Mouse (Mus musculus) CD4-positive, CD25-positive, alpha-beta regulatory T cell, adult 2 months (primary cell): ENCODE results near the gene Kifap3.
"Not testable (repeated sequence)": the region's sequence is repeated elsewhere in the genome, so short reads cannot be mapped to it uniquely, and the experiment has no call there.

ENCODE experiments used
- DNase-seq: peaks from one replicate; pipeline ENCODE4 v3.0.0-alpha.2; 2012; ENCODE audit warnings: low read depth, low spot score

Kifap3 gene

DNA sequence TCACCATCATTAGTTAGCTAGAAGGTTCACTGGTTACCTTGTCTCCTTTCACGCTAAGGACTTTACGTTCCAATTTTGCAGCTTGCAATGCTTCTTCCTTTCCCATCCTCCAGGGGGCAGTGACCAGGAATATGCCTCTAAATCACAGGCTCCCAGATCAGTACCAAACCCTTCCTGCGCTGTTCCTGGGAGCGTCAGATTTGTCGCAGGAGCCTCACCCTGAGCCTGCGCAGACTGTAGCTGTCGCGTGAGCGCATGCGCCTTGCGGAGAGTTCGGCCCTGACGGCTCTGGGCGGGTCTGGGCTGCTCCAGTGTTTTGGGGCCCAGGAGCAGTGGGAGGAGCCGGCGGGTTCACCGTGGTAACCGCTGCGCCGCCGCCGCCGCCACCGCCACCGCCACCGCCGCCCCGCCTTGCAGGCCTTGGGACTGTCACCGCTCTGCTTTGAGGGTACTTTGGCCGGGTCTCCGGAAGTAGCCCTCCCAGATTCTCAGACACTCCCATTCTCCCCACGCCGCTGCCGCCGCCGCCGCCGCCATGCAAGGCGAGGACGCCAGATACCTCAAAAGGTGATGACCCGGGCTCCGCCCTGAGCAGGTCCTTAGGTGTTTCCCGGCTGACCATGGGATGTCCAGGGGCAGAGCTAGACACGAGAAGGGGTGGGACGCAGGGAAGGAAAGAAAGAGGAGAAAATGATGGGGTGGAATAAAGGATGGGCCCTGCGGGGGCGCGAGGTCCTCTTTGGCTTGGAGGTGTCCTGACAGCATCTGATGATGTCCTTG is at the start of gene Kifap3:
Gene Kifap3 (plus strand): TSS at position 248 of the 780 bp plus-strand sequence.
- peak; percentile 97 for DNase-seq

DNA sequence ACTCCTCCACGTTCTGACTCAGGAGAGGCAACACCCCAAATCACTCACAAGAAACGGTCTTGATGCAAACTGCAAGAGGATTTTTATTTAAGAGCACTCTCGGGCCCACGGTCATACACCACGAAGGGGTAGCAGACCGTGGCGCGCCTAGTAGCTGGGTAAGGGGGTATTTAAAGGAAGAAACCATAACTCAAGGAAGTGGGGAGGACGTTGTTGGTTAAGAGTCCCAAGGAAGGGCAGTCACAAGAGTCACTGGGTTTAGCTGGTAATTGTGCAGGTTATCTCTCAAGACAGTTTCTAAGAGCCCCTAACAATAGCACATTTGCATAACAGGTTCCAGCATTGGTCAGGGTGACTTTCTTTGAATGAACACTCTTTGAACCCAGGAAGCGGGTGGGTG is 48.2 kb upstream of the Kifap3 start:
- DNase-seq = not testable (repeated sequence)

DNA sequence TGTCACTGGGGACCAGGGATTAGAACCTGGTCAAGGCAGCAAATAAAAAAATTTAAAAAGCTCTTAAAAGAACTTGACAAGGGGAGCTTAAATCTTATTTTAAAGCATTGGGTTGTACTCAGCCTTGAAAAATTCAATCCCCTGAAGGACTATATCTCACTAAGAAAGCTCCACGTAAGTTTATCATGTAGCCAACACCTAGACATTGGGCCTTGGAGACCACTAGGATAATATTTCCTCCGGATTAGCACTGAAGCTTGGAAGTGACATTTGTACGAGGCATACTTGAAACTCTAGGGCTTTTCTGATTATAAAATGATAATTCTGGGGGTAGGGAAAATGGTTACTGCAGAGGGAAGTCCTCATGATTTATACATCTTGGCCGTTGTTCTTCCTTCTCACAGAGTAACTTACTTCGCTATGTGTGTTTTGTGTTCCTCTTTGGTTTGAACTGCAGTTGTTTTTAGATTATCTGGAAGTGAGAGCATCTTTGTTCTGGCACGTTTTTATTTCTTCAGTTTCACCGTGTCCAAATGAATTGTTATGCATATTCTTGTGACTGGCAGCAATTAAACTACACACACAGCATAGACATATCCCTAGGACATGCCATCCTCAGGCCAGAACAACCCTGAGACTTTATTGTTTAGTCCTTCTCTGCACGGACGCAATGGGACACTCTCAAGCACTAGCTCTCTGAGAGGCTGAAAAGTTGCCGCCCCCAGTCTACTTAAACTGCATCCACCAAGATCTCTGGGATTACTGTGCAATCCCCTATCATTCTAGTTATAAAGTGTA is 42.7 kb upstream of the Kifap3 start:
- DNase-seq = no peak

DNA sequence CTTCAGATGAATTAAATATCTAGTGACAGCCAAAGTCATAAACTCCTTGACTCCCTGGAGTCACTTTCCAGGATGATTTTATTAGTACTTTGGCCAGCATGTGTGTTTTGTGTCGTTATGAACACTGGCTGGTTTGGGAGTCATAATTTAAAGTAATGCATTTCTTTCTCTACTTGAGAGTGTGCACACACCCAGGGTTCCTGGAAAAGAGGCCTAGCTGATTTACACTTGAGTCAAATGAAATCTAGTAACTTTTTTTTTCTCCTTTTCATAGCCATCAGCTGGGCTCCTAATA is 42.2 kb upstream of the Kifap3 start:
- DNase-seq = no peak

DNA sequence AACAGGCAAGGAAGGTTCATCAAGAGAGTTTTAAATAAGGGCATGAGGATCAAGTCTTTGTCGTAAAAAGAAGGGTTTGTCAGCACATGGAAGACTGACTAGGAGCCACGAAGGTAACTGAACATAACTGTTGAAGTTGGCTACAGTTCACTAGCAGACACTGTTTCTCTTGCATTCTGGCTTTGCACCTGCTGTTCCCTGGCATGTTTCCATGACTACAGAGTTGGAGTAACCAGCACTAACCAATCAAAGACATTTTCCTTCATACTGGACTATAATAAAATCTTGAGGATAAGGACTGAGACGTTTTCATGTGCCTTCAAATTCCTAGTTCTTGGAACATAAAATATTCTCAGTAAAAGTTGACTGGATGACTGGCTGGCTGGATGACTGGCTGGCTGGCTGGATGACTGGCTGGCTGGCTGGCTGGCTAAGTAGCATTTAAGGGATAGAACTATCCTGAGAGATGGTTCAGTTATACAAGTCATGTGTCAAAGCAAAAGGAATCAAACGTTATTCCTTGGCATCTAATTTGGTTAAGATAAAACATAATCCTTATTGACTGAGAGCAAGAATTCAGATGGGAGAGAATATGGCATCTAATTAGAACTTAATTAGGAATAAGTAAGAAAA is 27.9 kb upstream of the Kifap3 start:
- DNase-seq = no peak

DNA sequence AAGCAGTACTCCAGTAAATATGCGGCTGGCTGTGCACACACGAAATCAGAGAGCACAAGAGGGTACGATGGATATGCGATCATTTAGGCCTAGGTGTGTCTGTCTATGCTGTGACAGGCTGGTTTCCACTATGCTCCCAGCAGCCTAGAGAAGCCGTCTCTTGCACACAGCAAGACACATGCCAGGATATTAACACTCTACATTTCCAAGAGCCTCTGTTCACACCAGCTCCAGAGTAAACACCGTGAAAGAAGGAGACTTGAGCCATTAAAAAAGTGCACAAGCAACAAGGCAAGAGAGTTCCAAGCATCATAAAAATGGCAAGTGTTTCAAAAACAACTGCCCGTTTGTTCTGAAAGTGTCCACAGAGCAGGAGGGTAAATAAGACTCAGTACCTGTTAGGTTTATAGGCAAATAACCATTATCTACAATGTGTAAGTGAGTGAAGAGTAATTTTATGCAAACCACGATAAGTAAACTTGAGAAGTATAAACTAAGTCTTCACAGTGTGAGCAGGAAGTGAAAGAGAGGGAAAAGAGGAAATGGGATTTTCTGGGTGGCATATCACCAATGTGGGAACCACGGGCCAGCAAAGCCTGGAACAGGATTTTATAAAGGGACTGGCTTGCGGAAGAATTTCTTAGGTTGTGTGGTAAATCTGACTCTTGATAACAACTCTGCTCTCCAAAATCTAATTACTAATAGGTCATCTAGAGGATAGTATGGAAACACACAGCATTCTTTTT is 21.7 kb upstream of the Kifap3 start:
- DNase-seq = no peak

DNA sequence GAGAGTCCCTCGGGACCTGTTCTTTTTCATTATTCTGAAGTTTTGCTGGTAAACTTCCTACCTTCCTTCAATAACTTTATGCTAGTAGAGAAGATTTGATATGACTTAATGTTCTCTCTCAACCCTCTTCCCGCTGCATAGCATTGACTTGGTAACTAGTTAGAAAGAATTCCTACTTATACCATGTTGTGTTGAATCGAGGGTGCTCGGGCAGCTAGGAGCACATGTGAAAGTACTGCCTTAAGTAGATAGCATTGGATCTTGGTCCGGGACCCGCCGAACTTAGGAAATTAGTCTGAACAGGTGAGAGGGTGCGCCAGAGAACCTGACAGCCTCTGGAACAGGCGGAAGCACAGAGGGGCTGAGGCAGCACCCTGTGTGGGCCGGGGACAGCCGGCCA is 4.2 kb downstream of the Kifap3 start:
- not testable (repeated sequence) for DNase-seq

DNA sequence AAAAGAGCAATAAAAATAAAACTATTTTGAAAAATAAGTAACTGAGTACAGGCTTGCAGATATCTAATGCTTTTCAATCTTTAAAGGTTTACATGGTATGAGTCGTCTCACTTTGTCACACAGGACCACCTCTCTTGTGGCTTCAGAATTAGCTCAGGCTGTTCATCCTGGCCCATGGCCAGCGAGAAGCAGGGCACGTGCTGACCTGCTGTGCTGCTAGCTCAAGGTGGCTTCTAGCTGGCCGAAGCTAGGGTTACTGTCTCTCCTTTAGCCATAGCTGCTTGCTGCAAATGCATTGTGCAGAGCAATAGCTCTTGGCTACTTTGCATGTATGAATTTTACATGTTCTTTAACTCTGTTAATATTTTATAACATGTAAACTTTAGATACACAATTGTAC is 42.0 kb downstream of the Kifap3 start:
- DNase-seq = no peak

DNA sequence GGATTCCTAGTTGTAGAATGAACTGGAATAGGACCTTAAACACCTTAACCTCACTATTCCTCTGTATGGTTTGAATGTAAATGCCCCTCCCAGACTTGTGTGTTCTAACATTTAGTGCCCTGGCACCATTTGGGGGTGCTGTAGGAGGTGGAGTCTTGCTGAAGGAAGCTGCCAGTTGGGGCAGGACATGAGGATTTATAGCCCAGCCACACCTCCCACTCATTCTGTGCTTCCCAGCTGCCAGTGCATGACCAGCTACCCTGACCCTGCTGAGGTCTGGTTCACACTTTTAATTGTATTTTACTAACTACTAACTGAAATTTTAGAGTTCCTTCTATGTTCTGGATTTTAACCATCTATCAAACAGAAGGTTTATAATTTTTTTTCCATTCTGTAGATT is 50.1 kb downstream of the Kifap3 start:
- no peak for DNase-seq

DNA sequence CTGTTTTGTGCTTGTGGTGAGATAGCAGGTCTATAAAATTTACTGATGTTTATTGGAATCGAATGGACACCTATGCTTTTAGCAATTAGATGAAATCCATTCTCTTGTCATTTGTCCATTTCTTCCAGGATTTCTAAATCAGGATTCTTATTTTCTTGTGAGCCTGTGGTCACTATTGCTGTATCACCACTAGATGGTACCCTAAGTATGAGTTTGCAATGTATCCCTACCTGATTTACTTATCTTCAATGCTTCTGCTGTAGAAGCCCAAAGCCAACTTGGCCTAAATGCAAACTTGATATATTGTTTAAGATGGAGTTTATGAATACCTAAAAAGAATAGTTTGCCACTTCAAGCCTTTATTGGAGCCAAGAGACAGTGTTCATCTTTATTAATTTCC is 54.7 kb downstream of the Kifap3 start:
- DNase-seq = peak; percentile 29

DNA sequence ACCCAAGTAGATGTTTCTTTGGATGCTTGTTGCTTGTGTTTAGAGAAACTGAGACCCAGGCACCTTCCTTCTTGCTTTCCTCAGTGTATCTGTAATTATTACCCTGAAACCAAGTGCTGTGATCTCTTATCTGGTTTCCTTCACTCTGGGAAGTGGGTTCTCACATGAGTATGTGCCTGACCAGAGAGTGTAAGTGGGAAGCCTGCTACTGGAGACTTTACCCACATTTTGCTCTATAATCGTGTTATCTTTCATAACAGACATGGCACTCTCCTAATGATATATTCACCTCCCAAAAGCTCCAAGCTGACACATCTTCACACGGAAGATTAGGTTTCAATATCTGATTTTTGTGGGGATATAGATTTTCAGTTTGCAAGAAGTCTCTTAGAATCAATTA is 55.7 kb downstream of the Kifap3 start:
- no peak for DNase-seq

DNA sequence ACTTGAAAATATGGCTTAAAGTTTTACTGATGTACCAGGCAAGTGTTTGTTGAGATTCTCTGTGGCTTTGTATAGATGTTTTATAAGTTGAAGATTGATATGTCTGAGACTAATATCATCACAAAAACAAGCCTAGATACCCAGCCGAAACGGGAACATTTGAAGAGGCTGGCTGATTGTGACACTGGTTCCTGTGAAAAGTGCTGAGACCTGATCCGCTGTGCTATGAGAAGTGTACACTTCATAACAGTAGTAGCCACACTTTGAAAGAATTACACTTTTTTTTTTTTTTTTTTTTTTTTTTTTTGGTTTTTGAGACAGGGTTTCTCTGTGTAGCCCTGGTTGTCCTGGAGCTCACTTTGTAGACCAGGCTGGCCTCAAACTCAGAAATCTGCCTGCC is 59.1 kb downstream of the Kifap3 start:
- DNase-seq = not testable (repeated sequence)

DNA sequence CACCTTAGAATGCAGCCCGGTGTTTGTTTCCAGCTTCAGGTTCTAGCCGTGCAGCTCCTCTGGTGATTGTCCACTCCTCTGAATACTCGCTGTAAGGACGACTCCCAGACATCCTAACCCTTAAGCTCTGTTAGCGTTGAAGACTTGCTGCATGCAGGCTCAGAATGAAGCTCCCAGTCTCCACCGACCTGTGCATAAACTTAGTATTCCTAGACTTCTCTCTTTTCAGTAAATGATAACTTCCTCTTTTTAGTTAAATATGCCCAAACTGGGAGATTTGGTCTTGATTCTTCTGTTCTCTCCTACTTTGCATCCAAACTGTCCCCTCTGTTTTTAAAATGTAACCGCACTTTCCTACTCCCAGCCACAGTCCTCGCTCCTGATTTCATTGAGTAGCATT is 61.2 kb downstream of the Kifap3 start:
- no peak for DNase-seq

DNA sequence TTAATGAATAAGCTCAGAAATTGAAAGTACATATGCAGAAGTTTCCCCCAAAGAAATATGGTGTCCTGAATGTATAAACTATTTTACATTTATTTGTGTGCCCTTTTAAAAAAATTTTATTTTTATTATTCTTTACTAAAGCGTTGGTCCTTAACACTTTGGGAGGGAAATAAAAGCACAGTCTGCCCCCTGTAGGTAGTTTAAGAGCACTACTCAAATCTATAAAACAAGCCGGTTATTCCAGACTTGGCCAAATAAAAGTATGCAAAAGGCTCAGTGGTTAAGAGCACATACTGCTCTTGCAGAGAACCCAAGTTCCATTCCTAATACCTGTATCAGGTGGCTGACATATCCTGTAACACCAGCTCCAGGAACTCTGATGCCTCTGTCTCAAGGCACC is 62.9 kb downstream of the Kifap3 start:
- DNase-seq = peak; percentile 5

DNA sequence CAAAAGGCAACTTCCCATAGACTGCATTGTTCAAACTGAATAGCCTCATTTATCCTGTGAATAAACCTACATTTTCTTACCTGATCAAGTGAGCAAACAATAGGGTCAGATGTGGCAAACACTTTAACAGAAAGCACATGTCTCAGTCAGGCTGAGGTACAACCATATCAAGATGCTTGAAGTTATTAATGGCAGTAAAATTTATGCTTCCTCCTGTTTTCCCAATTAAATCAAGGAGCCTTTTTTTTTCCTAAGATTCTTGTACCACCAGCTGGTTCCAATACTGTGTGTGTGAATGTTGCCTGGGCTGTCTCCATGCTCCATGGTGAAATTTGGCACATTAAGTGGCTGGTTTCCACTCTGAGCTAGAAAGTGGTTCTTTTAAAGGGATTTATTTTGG is 64.5 kb downstream of the Kifap3 start:
- no peak for DNase-seq

DNA sequence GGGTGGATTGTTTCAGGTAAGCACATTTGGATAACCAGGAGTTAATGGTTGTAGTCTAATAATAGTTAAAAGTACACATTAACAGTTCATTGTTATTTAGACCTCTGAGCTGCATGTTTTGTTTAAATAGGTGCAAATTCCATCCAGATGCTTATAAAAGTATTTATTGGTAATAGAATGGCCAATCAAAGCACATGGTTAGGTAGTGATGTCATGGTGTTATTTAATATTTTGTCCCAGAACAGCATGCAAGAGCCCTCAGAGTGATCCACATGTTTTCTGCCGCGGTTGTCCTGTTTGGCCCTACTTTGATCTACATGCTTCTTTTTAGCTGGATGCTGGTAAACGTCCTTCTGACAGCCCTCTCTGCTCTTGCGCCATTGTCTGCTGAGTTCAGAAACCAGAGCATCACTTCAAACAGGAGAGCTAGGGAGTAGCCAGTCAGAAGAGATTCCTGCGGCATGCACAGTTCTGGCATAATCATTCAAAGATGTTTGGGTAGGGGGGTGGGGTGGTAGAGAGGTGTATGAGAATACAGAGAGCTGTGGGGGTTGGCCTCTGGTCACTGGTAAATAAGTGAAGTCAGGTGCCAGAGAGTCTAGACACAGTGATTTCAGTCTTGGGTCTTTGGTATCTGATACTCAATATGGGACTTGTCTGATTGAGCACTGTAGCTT is 73.6 kb downstream of the Kifap3 start:
- DNase-seq = no peak

DNA sequence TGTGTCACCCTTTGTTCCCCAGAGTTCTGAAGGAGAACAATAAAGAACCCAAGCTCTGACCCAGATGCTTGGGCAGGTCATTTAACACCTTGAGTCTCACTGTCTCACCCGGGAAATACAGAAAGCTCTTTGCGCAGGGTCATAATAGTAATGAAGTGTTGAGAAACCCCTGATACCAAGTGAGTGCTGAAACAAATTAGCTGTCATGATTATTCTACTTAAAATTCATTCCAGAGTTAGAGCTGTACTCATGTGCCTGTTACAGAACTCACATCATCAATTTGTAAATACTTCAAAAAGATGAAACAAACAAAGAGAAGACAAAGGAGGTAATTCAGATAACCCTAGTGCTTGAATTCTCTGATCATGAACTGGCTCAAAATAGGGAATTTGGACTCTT is 79.0 kb downstream of the Kifap3 start:
- DNase-seq = no peak

DNA sequence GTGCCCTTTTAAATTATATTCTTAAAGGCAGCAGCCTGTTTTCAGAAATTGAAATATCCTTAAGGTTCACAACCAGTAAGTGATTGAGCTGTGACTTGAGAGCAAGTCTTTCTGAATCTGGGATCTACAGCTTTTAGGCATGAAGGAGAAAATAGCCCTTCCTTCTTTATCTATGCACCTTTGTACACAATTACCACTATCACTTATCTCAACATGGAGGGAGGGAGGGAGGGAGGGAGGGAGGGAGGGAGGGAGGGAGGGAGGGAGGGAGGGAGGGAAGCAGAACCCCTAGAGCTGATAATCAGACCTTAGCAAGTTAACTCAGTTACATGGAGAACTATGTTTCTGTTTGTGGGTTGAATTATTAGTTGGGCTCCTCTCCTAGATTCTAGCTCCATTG is 82.2 kb downstream of the Kifap3 start:
- DNase-seq = no peak

DNA sequence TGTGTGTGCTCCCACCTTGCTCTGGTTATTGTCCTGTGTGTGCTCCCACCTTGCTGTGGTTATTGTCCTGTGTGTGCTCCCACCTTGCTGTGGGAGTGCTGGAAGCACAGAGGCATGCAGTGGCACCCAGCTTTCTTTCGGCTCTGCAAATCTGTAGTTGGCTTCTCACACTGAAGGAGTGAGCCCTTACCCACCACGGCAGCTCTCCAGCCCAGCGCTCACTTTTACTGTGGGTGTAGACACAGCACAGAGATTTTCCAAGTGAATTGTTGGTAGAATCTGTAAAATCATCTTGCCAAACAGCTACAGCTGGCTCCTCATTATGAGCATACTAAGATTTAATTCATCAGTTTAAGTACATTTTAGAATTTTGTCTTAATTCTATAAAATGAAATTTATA is 93.8 kb downstream of the Kifap3 start:
- DNase-seq = no peak

DNA sequence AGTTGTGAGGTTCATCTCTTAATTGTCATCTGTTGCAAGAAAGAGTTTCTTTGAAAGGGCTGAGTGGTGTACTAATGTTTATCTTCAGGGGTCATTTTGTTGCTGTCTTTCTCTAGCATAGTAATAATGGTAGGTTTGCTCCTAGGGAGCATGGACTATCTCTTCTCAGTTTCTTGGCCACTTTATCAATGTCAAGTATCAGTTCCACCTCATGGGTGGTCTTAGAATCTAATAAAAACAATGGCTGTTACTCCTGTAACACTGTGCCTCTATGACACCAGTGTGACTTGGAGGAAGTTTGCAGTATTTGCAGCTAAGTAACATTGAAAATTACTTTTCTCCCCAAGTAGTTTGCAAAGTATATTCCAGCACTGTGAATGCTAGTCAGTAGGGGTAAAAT is 110.2 kb downstream of the Kifap3 start:
- no peak for DNase-seq

DNA sequence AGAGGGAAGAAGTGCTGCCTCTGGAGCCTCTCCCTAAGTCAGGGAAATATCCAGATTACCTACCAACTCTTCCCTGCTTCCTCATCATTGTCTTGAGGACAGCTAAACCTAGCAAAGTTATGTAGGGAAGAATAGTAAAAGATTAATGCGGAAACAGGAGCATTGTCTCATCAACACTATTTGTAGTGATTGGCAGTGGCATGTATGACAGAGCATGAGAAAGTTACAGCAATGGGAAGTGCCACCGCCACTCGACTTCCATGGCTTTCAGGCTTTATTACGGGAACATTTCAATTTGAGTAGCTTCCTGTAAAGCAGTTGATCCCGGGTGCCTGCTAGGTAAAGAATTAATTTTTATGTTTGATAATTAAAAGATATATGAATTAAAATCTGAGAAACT is 113.9 kb downstream of the Kifap3 start:
- no peak for DNase-seq
